Mouse (Mus musculus) limb, embryonic 12.5 days (tissue): ENCODE measurements around the gene Elp4. TPM values are rescaled to one million over a fixed set of nuclear protein-coding genes. Genes with fewer than 3 reads are reported as not detected.
A peak's percentile ranks its signal among the peaks of the same experiment; 100 is the strongest.

Experiments
- ATAC-seq: fragments of 200-750 bp; cut with Nextera tagmentation; 2 replicates; pipeline ENCODE4 v1.8.0; 2017; ENCODE audit warnings: low read depth, moderate TSS enrichment; ENCODE audit not compliant: insufficient number of reproducible peaks, insufficient read depth, low FRiP score, low TSS enrichment
- H3K27ac ChIP-seq: fragments of 300-500 bp; sonication (generic); 2 replicates; pipeline ENCODE4 v1.5.1; 2016; ENCODE audit warnings: mild to moderate bottlenecking, moderate library complexity
- H3K27me3 ChIP-seq: fragments of 300-500 bp; sonication (generic); 2 replicates; pipeline ENCODE4 v1.6.1; 2016; ENCODE audit warnings: mild to moderate bottlenecking, moderate library complexity
- H3K36me3 ChIP-seq: fragments of 300-500 bp; sonication (generic); 2 replicates; pipeline ENCODE4 v1.6.1; 2016; ENCODE audit warnings: mild to moderate bottlenecking, moderate library complexity
- H3K4me1 ChIP-seq: fragments of 300-500 bp; sonication (generic); replicated peaks from 2 replicates; pipeline ENCODE4 v1.6.1; 2016
- H3K4me2 ChIP-seq: fragments of 300-500 bp; sonication (generic); 2 replicates; pipeline ENCODE4 v1.6.1; 2016; ENCODE audit warnings: mild to moderate bottlenecking, moderate library complexity
- H3K4me3 ChIP-seq: fragments of 300-500 bp; sonication (generic); replicated peaks from 2 replicates; pipeline ENCODE4 v1.5.1; 2016; ENCODE audit warnings: mild to moderate bottlenecking
- H3K9ac ChIP-seq: fragments of 300-500 bp; sonication (generic); replicated peaks from 2 replicates; pipeline ENCODE4 v1.6.1; 2016; ENCODE audit warnings: mild to moderate bottlenecking, moderate library complexity
- H3K9me3 ChIP-seq: fragments of 300-500 bp; sonication (generic); 2 replicates; pipeline ENCODE4 v1.6.1; 2016; ENCODE audit warnings: mild to moderate bottlenecking, moderate library complexity
- WGBS: fragments of 180-500 bp; shearing (Covaris S2); methylation state at CpG from one replicate; pipeline ENCODE4 v1.1.7; 2016; 5-methylcytosine and 5-hydroxymethylcytosine counted together
- polyA plus RNA-seq: library from polyadenylated mRNA; unstranded; fragments of >200 nt; fragmentation: Nextera tagmentation; extraction: Ambion mirVana; gene quantifications from 2 replicates; pipeline ENCODE4 v1.2.1, GENCODE M21; 2016

Gene Elp4
- polyA plus RNA-seq, 1 experiment from 2014 or later: 49.8 TPM

GRCm38 (mm10) chr2:105680999-105681710 lies 223.2 kb downstream of the Elp4 start:
- Histone ChIP-seq H3K9ac (no peak overlapping the region), H3K9me3 (no peaks in the 10 kb centered on the region), H3K27me3 (peaks cover 96% of the 10 kb centered on the region), H3K36me3 (no peaks in the 10 kb centered on the region), H3K4me3 (peak overlapping the region; percentile 13; the same call in 1 of the 2 replicates), H3K27ac (no peak overlapping the region), H3K4me2 (peak overlapping the region; percentile 4; the same call in 1 of the 2 replicates), H3K4me1 (peaks cover 26% of the 10 kb centered on the region)
- 0 out of 2 replicates have a peak, but pooled peaks have one; percentile 20 for ATAC-seq
- 2% methylated on average over 30 of the region's 30 CpGs for WGBS

- no peaks in the 10 kb centered on the region for H3K36me3 ChIP-seq
- H3K4me1 ChIP-seq: peaks cover 33% of the 10 kb centered on the region
- H3K27me3 ChIP-seq: peaks cover 95% of the 10 kb centered on the region
- ATAC-seq: 0 out of 2 replicates have a peak, but pooled peaks have one; percentile 9
- no peak overlapping the region for H3K4me3 ChIP-seq
- WGBS: 1% methylated on average over 24 of the region's 24 CpGs
- no peak overlapping the region for H3K27ac ChIP-seq
- no peaks in the 10 kb centered on the region for H3K9me3 ChIP-seq
- H3K9ac ChIP-seq: no peak overlapping the region
- H3K4me2 ChIP-seq: no peak overlapping the region
Measured at GRCm38 (mm10) chr2:105680146-105680998, 224.0 kb downstream of the Elp4 start.

GRCm38 (mm10) chr2:105679331-105679730 lies 225.0 kb downstream of the Elp4 start:
- Histone ChIP-seq H3K4me2 (no peak overlapping the region), H3K27ac (no peak overlapping the region), H3K9ac (no peak overlapping the region), H3K4me3 (no peak overlapping the region), H3K4me1 (peaks cover 41% of the 10 kb centered on the region), H3K27me3 (peaks cover 98% of the 10 kb centered on the region), H3K36me3 (no peaks in the 10 kb centered on the region), H3K9me3 (no peaks in the 10 kb centered on the region)
- ATAC-seq: no peak
- 3% methylated on average over 2 of the region's 2 CpGs for WGBS

- peaks cover 99% of the 10 kb centered on the region for H3K27me3 ChIP-seq
- peaks cover 45% of the 10 kb centered on the region for H3K4me1 ChIP-seq
- H3K4me2 ChIP-seq: no peak overlapping the region
- H3K9me3 ChIP-seq: no peaks in the 10 kb centered on the region
- no peak overlapping the region for H3K4me3 ChIP-seq
- no peak overlapping the region for H3K27ac ChIP-seq
- no peak overlapping the region for H3K9ac ChIP-seq
- 2% methylated on average over 7 of the region's 7 CpGs for WGBS
- H3K36me3 ChIP-seq: no peaks in the 10 kb centered on the region
- ATAC-seq: no peak
Measured at GRCm38 (mm10) chr2:105678880-105679321, 225.5 kb downstream of the Elp4 start.

GRCm38 (mm10) chr2:105678306-105678705 lies 226.1 kb downstream of the Elp4 start:
- WGBS: 7% methylated on average over 4 of the region's 4 CpGs
- Histone ChIP-seq H3K4me2 (no peak overlapping the region), H3K36me3 (no peaks in the 10 kb centered on the region), H3K27ac (no peak overlapping the region), H3K9ac (no peak overlapping the region), H3K9me3 (no peaks in the 10 kb centered on the region), H3K4me3 (no peak overlapping the region), H3K4me1 (peaks cover 45% of the 10 kb centered on the region), H3K27me3 (peaks cover 99% of the 10 kb centered on the region)
- no peak for ATAC-seq

- WGBS: 1% methylated on average over 11 of the region's 11 CpGs
- Histone ChIP-seq H3K4me3 (no peak overlapping the region), H3K27me3 (peaks cover 99% of the 10 kb centered on the region), H3K27ac (no peak overlapping the region), H3K4me2 (no peak overlapping the region), H3K9ac (no peak overlapping the region), H3K36me3 (no peaks in the 10 kb centered on the region), H3K4me1 (peaks cover 45% of the 10 kb centered on the region), H3K9me3 (no peaks in the 10 kb centered on the region)
- ATAC-seq: no peak
Measured at GRCm38 (mm10) chr2:105677434-105678105, 226.8 kb downstream of the Elp4 start.

GRCm38 (mm10) chr2:105676909-105677433 lies 227.4 kb downstream of the Elp4 start:
- no peak overlapping the region for H3K9ac ChIP-seq
- peaks cover 43% of the 10 kb centered on the region for H3K4me1 ChIP-seq
- no peaks in the 10 kb centered on the region for H3K36me3 ChIP-seq
- peak overlapping the region; percentile 66 for H3K4me2 ChIP-seq
- no peaks in the 10 kb centered on the region for H3K9me3 ChIP-seq
- peak overlapping the region; percentile 39; the same call in 1 of the 2 replicates for H3K4me3 ChIP-seq
- no peak overlapping the region for H3K27ac ChIP-seq
- peaks cover 99% of the 10 kb centered on the region for H3K27me3 ChIP-seq
- no peak for ATAC-seq
- WGBS: under 1% methylated on average over 11 of the region's 11 CpGs

- H3K4me3 ChIP-seq: peak overlapping the region; percentile 39
- no peaks in the 10 kb centered on the region for H3K9me3 ChIP-seq
- peak overlapping the region; percentile 50; the same call in 1 of the 2 replicates for H3K9ac ChIP-seq
- H3K4me2 ChIP-seq: peak overlapping the region; percentile 66
- no peak overlapping the region for H3K27ac ChIP-seq
- H3K27me3 ChIP-seq: peaks cover 99% of the 10 kb centered on the region
- peaks cover 36% of the 10 kb centered on the region for H3K4me1 ChIP-seq
- no peak for ATAC-seq
- WGBS: under 1% methylated on average over 77 of the region's 77 CpGs
- no peaks in the 10 kb centered on the region for H3K36me3 ChIP-seq
Measured at GRCm38 (mm10) chr2:105676080-105676908, 228.1 kb downstream of the Elp4 start.

- Histone ChIP-seq H3K4me3 (peak overlapping the region; percentile 39), H3K36me3 (no peaks in the 10 kb centered on the region), H3K27ac (no peak overlapping the region), H3K9ac (no peak overlapping the region), H3K9me3 (no peaks in the 10 kb centered on the region), H3K27me3 (peaks cover 99% of the 10 kb centered on the region), H3K4me2 (peak overlapping the region; percentile 66), H3K4me1 (peaks cover 33% of the 10 kb centered on the region)
- no peak for ATAC-seq
- WGBS: 1% methylated on average over 11 of the region's 11 CpGs
Measured at GRCm38 (mm10) chr2:105675730-105676079, 228.7 kb downstream of the Elp4 start.
